In genomic region chr1:120443228-120443639, GRCm38 (mm10) we compare ENCODE assay signal across 23 mouse cellular contexts.
"Had no signal": no experiment of that assay in that cellular context is flagged by ENCODE, and none has a peak within 500 bp of the region (broad histone marks: within the 10 kb centered on the region; RNA-seq: fewer than 3 reads in every experiment).

No protein-coding gene starts in this region.

- H3K4me1 ChIP-seq: limb, embryonic 10.5 days; limb, embryonic 13.5 days; liver, embryonic 12.5 days; liver, embryonic 15.5 days; lung, embryonic 15.5 days; midbrain, embryonic 10.5 days; midbrain, embryonic 15.5 days; neural tube, embryonic 12.5 days; neural tube, embryonic 15.5 days had no signal

- DNase-seq: kidney, adult 9 months; kidney, postnatal 14 days; kidney, postnatal 4 days; liver; lung, adult 18-20 months; lung, postnatal 10 days; lung, postnatal 4 days; right cerebral cortex, adult 18-20 months; right cerebral cortex, postnatal 14 days; right cerebral cortex, postnatal 4 days; thymus, adult 2 months; thymus, postnatal 14 days had no signal

- H3K9ac ChIP-seq: limb, embryonic 13.5 days; liver, embryonic 12.5 days; liver, embryonic 15.5 days; lung, embryonic 15.5 days; midbrain, embryonic 15.5 days; neural tube, embryonic 12.5 days; neural tube, embryonic 15.5 days had no signal

- H3K27me3 ChIP-seq: limb, embryonic 13.5 days; liver, embryonic 12.5 days; liver, embryonic 15.5 days; lung, embryonic 15.5 days; megakaryocyte, embryonic 14.5 days; midbrain, embryonic 15.5 days; neural tube, embryonic 12.5 days; neural tube, embryonic 15.5 days had no signal

- H3K9me3 ChIP-seq: limb, embryonic 10.5 days; limb, embryonic 13.5 days; liver, embryonic 12.5 days; liver, embryonic 15.5 days; lung, embryonic 15.5 days; megakaryocyte, embryonic 14.5 days; midbrain, embryonic 10.5 days; midbrain, embryonic 15.5 days; neural tube, embryonic 12.5 days; neural tube, embryonic 15.5 days had no signal

- ATAC-seq: liver, embryonic 12.5 days; midbrain, embryonic 15.5 days had no signal

- H3K4me3 ChIP-seq: limb, embryonic 10.5 days; limb, embryonic 13.5 days; liver, embryonic 12.5 days; liver, embryonic 15.5 days; lung, embryonic 15.5 days; megakaryocyte, embryonic 14.5 days; midbrain, embryonic 10.5 days; midbrain, embryonic 15.5 days; neural tube, embryonic 12.5 days; neural tube, embryonic 15.5 days had no signal

- H3K27ac ChIP-seq: limb, embryonic 10.5 days; limb, embryonic 13.5 days; liver, embryonic 12.5 days; liver, embryonic 15.5 days; lung, embryonic 15.5 days; midbrain, embryonic 10.5 days; midbrain, embryonic 15.5 days; neural tube, embryonic 12.5 days; neural tube, embryonic 15.5 days; stomach, postnatal 0 days had no signal

- H3K36me3 ChIP-seq: limb, embryonic 10.5 days; limb, embryonic 13.5 days; liver, embryonic 12.5 days; liver, embryonic 15.5 days; lung, embryonic 15.5 days; midbrain, embryonic 10.5 days; midbrain, embryonic 15.5 days; neural tube, embryonic 12.5 days; neural tube, embryonic 15.5 days had no signal
